Mouse (Mus musculus) left cerebral cortex, postnatal 14 days (tissue): ENCODE measurements around the gene Pla2r1. TPM values are rescaled to one million over a fixed set of nuclear protein-coding genes. Genes with fewer than 3 reads are reported as not detected.

Experiments
- DNase-seq, 2 experiments: peaks; one replicate each; pipeline ENCODE4 v3.0.0; 2021 to 2022; ENCODE audit warnings: low spot score in 2 of 2, mixed read lengths in 1 of 2
- intact Hi-C: fragments of 180-260 bp; cut with DNase I; formaldehyde crosslinking; loops from one replicate; pipeline ENCODE4 v1.15.1; 2025
- long read RNA-seq, 2 experiments: library from polyadenylated mRNA; stranded (forward); transcript quantifications; one replicate each; pipeline ENCODE4 v2.0.0; 2021
- total RNA-seq, 2 experiments: library from RNA; stranded (reverse); gene quantifications; 2 replicates each; pipeline ENCODE4 v1.2.3; 2021

The Pla2r1 gene
- under 1 TPM; 0.46 to 0.66 TPM for total RNA-seq
- long read RNA-seq, experiment 1: 0 reads
- long read RNA-seq, experiment 2: 0 reads

DNA sequence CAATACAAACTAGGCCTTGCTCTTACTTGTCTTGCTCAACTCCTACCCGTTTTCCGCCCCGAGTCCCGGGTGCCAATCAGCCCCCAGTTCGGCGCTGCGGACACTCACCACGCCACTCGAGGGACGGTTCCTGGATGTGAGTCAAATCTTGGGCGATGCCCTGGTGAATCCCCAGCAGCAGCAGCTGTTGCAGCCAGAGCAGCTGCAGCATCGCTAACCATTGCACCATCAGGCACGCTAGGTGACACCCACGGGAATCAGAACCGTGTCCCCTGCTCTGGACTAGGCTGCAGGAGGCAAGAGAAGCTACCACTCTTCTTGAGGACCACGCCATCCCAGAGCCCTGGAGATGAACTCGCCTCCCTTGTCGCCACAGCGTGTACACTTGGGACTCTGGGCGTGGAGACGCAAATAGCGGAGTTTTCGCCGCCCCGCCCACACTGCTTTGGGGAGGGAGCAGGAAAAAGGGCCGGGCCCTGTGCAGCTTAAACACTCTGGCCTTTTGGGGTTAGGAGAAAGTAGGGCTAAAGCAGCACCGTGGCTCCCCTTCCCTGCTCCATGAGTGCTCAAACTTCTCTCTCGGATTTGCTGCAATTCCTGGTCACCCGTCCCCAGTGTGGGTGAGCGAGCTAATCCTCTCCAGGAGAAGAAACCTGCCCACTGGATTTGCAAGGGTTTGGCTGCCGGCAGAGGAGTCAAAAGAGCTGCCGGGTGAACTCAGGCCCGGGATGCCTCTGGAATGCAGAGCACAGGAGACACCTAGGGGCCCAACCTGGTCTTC lies at the start of gene Pla2r1:
Gene Pla2r1, minus strand, starts transcription at position 407 of the 781 bp plus-strand sequence.
- DNase-seq: no peak
- intact Hi-C loops: no loop called here

GRCm38 (mm10) chr2:60601326-60601725 lies 48.2 kb upstream of the Pla2r1 start:
- DNase-seq: no peak
- intact Hi-C loops: no loop called here

DNA sequence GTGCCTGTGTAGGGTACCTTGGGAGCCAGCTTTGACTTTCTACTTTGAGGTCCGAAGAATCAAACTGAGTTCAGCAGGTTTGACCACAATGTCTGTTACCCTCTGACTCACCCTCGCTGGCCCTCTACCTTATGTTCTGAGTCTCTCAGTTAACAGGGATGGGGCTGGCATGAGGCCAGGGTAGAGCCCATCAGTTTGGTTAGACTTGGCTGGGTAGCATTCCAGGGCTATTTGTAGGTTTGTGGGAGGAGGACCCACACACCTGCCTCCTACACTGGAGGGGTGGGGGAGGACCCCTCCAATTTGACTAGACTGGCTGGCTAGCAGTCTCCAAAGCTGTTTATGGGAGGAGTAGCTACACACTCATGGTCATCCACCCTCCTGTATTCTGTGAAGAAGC lies 47.8 kb upstream of the Pla2r1 start:
- DNase-seq: no peak
- intact Hi-C loops: no loop called here

GRCm38 (mm10) chr2:60583416-60583815 lies 30.3 kb upstream of the Pla2r1 start:
- no peak for DNase-seq
- intact Hi-C loops: no loop called here

DNA sequence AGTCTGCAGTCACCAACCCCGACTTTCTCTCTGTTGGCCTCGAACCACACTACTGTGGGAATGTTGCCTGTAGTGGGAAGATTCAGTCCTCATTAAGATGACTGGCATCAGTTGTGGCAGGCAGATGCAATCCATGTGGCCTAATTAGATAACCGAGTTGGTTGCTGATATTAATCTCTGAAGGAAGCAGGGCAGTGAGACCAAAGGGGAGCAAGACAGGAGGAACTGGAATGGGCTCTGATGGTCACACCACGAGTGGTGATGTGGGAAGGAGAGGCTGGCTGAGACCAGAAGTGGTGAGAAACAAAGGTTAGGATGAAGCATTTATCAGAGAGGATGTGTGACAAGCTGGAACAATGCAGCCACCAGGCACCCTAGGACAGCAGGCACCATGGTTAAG lies 1.5 kb upstream of the Pla2r1 start:
- DNase-seq: no peak
- intact Hi-C loops: no loop called here

DNA sequence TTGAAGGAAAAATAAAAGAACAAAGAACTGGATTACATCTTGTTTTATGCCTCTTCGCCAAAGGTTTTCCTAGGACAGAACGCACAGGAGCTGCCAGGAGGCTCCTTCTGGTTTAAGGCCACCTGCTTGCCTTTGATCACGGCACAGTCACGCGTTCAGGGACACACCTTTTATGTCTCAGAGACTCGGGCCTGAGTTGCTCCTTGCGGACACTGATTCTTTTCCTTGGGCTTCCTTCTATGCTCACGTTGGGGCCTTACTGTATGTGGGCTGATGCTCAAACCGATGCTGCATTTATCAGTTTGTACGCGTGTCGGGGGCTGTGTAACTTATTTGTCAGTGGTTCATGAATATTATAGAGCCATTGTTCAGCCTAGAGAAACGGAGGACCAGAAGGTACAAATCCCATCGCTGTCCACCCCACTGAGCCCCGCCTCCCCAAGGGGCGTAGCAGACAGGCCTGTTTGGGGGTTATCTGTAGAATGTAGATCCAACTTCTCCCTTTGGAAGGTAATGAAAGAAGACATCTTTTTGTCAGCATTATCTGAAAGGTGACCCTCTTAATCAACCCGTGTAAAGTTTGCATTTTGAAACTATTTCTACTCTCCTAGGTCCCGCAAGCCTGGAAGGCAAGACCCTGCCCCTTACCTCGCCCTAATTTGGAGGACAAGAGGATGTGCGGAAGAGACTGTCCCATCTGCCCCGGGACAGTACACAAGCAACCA lies 769 bp downstream of the Pla2r1 start:
- intact Hi-C loops: no loop called here
- no peak for DNase-seq

DNA sequence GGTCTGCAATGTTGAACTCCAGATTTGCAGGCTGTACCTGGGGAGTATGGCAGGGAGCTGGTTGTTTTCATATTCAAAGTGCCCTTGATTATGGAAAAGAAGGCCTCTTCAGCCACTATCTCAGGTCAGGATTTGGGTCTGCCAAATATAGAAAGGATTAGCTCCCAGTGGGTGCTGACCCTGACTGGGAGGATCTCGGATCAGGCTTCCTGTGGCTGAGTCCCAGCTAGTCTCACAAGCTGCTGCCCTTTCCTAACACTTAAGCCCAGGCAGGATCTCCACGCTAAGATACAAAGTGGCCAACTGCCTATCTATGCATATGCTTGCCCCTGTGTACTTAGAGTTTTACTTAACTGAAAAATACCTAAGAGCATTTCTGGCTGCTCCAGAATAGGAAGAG lies 1.4 kb downstream of the Pla2r1 start:
- intact Hi-C loops: no loop called here
- no peak for DNase-seq

DNA sequence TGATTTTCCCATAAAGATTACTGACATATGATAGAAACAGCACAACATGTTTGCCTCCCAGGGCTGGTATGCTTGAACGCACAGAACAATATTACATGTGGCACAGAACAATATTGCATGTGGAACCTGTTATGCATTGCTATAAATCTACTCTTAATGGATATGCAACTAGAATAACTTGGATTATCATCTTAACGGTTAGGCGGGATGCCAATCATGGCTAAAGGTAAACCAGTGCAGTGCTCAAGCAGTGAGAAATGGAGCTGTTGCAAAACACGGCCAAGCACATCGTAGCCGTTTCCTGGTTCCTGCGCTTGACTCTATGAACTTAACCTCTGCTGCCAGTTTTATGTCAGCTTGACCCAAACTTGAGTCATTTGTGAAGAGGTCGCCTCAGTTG lies 2.6 kb downstream of the Pla2r1 start:
- no peak for DNase-seq
- intact Hi-C loops: no loop called here

- intact Hi-C loops: no loop called here
- no peak for DNase-seq
Observed at GRCm38 (mm10) chr2:60549851-60550250, 3.3 kb downstream of the Pla2r1 start.

GRCm38 (mm10) chr2:60546082-60546481 lies 7.0 kb downstream of the Pla2r1 start:
- intact Hi-C loops: no loop called here
- DNase-seq: no peak

DNA sequence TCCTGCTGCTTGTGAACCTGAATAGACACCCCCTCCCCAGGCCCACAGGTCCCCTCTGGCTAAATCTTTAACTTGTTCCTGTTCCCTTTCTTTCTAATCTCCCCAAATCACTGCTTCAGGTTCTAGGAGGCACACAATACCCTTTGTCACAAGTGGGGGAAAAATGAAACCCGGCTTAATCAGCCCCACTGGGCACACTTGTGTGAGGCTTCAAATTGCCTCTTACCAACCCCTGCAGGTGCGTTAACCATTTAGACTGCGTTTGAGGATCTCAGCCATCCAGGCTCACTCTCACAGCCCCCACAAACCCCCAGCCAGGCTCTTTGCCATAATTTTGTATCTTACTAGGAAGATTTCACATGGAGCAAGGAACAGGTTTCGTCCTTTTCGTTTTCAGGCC lies 9.1 kb downstream of the Pla2r1 start:
- intact Hi-C loops: no loop called here
- DNase-seq: no peak

- intact Hi-C loops: no loop called here
- DNase-seq: no peak
Observed at GRCm38 (mm10) chr2:60541745-60542144, 11.4 kb downstream of the Pla2r1 start.

DNA sequence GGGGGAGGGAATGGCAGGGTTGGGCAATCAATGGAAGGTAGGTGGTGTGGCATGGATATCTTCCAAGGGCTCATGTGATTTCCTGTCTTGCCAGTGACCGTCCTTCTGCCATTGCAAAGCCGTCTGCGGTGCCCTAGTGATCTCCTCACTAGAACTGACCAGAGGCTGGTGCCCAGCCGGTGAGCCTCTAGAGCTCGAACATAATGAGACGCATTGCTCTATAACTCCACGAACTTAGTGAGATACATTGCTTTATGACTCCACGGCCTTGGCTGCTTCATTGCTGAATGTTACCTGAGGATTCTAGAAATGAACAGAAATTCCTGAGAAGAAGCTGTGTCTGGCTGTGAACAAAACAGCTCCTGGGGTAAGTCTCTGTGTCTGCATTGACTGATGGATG lies 12.8 kb downstream of the Pla2r1 start:
- intact Hi-C loops: no loop called here
- DNase-seq: no peak

GRCm38 (mm10) chr2:60538710-60539109 lies 14.4 kb downstream of the Pla2r1 start:
- intact Hi-C loops: no loop called here
- DNase-seq: no peak

DNA sequence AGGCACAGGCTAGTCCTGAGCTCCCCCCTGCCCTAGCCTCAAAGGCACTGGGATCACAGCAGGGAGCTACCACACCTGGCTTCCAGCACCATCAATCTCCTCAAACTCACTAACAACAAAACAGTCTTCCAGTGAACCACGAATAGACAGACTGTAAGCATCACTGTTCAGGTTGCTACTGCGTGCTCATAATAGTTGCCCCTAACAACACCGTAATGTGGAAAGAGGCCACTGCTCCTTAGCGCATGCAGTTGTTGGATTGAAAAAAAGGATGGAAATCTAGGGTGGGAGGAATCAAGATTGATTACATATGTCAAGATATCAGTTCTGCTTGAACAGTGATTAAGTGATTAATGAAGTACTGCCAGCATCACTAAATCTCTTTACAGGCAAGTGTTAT lies 14.8 kb downstream of the Pla2r1 start:
- intact Hi-C loops: no loop called here
- DNase-seq: no peak

DNA sequence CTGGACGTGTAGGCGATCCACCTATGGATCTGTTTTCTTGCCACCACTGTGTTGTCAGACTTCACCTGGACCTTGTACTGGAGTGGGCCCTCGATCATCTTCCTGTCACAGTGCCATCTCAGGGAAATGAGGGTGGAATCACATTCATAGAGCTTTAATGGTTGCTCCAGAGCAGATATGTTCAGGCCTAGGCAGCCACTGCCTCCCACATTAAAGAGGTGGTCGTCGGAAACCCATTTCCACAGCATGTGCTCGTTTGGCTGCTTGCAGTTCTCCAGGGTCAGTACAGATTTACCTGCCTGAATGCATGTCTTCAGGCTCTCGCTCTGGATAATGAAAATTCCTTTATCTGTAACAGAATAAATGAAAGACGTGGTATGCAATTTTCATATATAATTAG lies 18.4 kb downstream of the Pla2r1 start:
- no peak for DNase-seq
- intact Hi-C loops: no loop called here

DNA sequence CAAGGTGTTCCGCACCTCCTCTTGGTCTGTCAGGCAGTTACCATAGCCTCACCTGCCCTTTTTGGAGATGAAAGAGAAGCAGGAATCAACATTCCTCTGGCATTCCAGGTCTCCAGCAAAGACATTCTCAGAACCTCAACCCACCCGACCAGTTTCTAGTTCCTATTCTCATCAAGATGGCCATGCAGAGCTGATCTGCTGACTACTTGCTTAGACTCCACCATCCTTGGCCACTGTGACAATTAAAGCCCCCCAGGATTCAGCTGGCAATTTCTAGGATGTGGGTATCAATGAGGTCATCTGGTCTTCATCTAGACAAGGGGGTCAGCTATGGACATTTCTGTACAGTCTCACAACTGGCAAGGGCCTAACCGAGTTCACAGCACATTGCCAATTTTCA lies 20.1 kb downstream of the Pla2r1 start:
- intact Hi-C loops: no loop called here
- no peak for DNase-seq

GRCm38 (mm10) chr2:60532495-60532894 lies 20.6 kb downstream of the Pla2r1 start:
- intact Hi-C loops: no loop called here
- no peak for DNase-seq

DNA sequence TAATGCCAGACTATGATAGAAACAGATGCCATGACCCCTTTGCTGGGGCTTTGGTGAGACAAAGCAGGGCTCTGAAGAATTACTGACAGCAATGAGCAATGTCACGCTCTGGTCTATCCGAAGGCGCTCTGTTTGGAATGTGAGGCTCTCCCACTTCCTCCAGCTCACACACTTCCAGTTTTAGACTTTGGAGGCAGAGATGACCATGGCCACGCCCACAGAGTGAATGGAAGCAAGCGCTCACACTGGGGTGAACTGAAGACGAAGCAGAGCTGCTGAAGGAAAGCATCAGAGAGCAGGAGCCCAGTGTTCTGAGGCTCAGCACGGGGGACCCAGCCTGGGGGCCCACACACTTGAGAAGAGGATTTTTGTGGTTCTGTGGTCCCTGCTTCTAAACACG lies 37.3 kb downstream of the Pla2r1 start:
- no peak for DNase-seq
- intact Hi-C loops: no loop called here

GRCm38 (mm10) chr2:60514863-60515262 lies 38.2 kb downstream of the Pla2r1 start:
- no peak for DNase-seq
- intact Hi-C loops: no loop called here

GRCm38 (mm10) chr2:60510718-60511117 lies 42.4 kb downstream of the Pla2r1 start:
- intact Hi-C loops: no loop called here
- DNase-seq: no peak
